Mouse (Mus musculus) adrenal gland, postnatal 10 days (tissue): ENCODE measurements at regions not wholly inside any gene's neighbourhood (a gene's known extent, or its start where the extent isn't known, plus 50 kb on each side); places are given as distances from the start of the nearest gene placed in this dataset.

ENCODE experiments used
- DNase-seq: peaks from one replicate; pipeline ENCODE4 v3.0.0; 2021; ENCODE audit warnings: mixed read lengths

GRCm38 (mm10) chr5:119143411-119143810 lies 527.1 kb upstream of the Tbx3 start:
- DNase-seq: no peak

DNA sequence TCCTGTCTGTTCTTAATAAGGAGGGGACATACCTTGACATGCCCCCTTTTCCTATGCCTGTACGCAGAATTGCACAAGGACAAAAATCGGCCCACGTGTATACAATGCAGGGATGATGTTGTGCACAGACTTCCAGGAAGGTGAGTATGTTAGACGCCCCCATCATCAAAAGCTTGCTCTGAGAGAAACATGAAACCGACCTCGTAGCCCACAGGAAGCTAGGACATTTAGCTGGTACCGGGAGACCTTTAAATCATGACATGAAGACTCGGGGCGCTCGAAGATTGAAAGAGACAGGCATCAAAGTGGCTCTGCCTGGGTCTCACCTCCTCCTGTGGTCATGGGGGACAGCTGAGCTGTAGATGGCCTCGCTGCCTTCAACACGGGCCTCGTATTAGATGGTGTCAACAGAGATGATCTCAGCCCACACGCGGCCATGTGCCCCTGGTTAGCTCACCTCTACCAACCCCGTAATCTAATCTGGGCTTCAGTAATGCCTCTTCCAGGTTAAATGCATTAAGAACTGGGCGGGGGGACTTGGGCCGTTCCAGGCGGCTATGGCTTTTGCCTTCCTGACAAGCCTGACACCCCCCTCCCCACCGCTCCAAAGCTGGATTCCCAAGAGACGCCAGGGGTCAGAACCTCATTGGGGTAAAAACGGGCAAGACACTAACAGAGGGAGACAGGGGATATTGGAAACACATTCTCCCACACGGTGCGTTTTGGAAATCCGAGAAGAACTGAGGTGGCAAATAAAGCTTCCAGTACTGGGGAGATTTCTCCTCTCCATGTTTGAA lies 520.9 kb upstream of the Tbx3 start:
- DNase-seq: no peak

DNA sequence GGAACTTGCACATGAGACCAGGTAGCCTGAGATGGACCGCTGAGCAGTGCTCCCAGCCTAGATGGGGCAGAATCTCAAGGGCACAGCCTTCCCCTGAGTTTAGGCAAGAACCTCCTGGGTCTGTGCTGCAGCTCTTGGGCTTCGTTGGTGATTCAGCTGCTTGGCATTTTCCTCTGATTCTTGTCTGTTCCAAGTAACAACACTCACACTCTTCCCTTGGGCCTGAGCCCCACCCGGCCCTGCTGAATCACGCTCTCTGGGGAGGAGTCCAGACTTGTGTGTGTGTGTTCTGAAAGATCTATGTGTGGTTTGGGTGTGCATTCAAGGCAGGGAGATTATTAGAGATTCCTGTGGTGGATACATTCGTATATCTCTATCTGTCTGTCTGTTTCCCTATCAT lies 517.4 kb upstream of the Tbx3 start:
- DNase-seq: no peak

- no peak for DNase-seq
Observed at GRCm38 (mm10) chr5:119156638-119157037, 513.8 kb upstream of the Tbx3 start.

DNA sequence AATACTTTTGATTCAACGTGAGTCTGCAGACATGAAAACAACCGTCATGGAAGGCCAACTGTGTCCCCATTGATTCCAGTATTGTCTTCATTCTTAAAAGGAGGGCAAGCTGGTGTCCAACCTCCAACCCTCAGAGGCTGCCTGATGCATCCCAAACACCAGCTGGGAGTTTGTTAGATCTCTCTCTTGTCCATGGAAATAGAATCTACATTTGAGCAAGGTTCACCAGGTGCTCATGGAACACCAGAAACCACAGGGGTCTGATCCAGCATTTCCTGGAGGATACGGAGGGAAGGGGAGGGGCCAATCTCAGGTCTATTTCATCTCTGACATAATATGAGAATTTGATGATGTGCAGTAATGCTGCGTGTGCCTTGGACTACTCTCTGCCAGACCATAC lies 512.3 kb upstream of the Tbx3 start:
- DNase-seq: no peak

GRCm38 (mm10) chr5:119162132-119162675 lies 508.3 kb upstream of the Tbx3 start:
- no peak for DNase-seq

DNA sequence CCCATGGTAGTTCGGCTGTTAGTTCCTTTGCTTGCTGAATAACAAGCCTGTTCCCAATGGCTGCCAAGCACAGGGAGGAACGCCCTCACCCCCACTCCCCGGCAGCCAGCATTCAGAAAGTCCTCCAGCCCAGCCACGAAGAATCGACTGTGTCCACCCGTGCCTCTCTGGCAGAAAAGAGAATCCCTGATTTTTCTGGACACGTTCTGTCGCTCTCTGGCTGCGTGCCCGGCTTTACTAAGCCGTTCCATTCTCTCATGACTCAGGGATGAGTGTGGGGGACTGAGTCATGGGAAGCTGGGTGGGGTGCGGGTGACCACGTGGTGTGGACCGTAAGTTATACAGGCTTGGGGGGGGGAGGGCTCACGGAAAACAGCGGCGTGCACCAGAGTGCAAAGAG lies 502.8 kb upstream of the Tbx3 start:
- DNase-seq: peak; percentile 92

GRCm38 (mm10) chr5:119169274-119169673 lies 501.2 kb upstream of the Tbx3 start:
- no peak for DNase-seq

DNA sequence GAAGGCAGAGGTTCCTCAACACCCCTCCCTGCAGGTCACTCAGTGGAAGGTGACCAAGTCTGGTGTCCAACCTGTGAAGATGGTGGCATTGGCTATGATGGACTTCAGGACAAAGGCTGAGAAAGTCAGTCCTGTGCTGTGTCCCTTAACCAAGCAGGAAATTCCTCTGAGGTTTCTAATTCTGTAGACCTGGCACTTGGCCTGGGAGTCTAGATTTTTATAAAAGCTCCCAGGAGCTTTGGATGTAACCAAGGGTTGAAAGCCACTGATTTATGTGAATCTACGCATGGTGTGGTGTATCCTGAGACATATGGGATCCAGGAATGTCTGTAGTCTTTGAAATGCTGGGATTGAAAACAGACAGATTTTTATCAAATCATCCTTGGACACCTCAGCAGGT lies 498.8 kb upstream of the Tbx3 start:
- DNase-seq: peak; percentile 21

- DNase-seq: no peak
Observed at GRCm38 (mm10) chr5:119178805-119179204, 491.7 kb upstream of the Tbx3 start.

- no peak for DNase-seq
Observed at GRCm38 (mm10) chr5:119183545-119184047, 486.9 kb upstream of the Tbx3 start.

DNA sequence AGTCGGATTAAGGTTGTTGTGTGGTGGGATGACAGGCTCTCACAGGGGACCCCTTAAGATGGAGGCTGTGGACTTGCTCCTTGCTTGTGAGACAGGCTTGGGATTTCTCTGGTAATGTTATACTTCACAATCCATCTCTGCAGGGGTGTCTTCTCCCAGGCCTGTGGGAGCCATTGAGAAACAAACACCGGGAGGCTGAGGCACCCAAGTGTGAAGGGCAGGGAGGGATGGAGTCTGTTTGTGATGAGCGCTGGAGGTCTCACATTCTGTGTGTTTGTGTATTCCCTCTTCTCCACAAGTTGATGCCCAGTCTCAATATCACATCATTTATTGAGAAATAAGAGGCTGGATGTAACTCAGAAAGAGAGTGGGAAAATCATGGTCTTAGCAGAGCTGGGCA lies 483.9 kb upstream of the Tbx3 start:
- DNase-seq: no peak

DNA sequence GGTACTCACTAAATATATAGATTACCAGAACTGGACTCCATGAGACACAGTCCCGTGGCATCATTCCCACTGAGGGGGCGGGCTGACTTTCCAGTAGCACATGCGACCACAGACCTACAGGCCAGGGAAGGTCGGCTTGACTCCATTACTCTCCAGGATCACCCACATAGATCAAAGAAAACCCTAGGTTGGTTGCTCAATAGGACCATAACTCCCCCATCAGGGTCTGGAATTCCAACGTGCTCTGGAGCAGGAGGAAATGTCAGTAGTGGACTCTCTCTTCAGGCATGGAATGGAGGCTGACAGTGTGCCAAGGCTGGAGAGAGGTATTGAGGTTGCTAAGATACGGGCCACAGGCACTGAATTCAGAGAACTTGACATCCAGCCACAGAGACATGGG lies 482.0 kb upstream of the Tbx3 start:
- DNase-seq: no peak

DNA sequence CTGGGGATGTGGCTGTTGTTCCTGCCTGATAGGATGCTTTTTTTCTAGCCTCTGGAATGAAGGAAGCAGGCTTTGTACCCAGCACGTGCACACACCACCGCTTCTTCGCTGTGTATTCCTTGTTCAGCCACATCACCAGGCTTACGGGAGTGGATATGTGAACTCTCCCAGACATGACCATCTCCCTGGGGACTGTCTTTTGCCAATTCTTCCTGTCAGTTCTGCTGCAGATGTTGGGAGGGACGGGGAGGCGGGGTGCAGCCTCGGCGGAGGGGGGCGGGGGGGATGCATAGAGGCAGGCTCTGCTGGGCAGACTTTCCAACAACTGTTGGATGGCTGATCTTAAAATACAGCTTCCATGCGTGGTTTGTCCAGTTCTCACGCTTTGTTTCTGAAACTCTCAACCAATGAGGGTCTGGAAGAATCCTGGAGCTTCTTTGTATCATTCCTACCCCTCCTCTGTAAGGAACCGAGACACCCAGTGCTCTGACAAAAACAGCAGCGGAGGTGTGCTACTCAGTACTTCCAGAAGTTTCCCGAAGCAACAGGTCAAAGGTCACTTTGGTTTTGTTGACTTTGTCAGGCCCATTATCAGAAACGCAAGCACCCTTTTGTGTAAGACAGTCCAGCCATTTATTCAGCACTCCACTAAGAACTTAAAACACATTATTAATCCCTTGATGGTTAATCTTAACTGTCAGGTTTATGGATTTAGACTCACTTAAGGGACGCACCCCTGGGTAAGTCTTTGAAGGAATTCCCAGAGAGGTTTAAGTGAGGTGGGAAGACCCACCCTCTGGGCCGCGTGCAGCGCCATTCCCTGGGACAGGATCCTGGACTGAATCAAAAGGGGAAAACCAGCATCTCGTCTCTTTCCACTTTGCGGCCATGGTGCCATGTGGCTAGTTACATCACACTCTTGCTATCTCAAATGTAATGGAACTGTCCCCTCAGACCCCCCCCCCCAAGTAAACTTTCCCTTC lies 476.5 kb upstream of the Tbx3 start:
- no peak for DNase-seq

DNA sequence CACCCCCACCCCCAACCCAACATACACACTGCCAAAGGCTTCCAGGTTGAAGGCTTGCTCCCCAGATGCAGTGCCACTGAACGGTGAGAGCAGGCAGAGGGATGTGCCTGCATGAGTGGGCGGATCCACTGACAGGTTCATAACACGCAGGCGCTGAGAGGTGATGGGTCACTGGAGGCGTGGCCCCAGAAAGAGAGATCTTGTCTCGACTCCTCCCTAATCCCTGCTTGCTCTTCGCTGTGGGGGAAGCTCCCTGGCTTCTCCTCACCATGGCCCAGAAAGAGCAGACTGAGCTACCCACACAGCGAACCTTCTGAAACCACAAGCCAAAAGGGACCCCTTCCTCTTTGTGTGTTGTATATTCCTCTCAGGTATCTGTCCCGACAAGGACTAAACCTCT lies 470.6 kb upstream of the Tbx3 start:
- DNase-seq: no peak

DNA sequence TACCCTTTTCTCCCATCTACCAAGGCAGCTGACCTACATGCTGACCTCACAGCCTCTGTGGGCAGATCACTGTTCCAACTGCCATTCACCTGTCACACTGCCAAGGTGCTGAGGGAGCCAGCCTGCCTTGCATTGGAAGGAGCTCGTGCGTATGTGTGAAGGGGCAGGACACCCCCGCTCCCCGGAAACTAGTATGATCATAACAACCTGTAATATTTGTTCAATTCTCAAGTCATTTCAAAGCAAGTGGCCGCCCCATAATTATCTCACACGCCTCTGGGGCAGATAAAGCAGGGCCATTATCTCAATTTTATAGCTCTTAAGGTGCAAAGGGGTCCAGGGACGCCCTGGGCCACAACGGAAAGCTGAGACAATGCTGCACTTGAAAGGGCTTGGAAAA lies 469.2 kb upstream of the Tbx3 start:
- DNase-seq: peak; percentile 51

- peak; percentile 65 for DNase-seq
Observed at GRCm38 (mm10) chr5:119204736-119205135, 465.7 kb upstream of the Tbx3 start.

- DNase-seq: no peak
Observed at GRCm38 (mm10) chr5:119208077-119208476, 462.4 kb upstream of the Tbx3 start.

DNA sequence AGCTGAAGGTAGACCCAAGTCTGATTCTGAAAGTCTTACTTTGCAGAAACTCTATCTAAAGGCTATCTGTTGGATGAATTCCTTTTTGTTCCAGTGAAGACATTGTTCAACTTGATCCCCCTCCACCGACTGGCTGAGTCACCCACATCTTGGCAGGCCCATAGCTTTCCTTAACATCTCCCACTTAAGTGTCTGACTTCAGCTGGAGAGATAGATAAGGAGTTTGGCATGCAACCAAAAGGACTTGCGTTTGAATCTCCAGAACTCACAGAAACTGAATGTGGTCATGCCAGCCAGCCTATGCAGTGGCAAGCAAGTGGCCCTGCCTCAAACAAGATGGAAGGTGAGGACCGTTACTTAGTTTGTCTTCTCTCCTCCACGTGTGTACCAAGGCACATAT lies 457.3 kb upstream of the Tbx3 start:
- no peak for DNase-seq

DNA sequence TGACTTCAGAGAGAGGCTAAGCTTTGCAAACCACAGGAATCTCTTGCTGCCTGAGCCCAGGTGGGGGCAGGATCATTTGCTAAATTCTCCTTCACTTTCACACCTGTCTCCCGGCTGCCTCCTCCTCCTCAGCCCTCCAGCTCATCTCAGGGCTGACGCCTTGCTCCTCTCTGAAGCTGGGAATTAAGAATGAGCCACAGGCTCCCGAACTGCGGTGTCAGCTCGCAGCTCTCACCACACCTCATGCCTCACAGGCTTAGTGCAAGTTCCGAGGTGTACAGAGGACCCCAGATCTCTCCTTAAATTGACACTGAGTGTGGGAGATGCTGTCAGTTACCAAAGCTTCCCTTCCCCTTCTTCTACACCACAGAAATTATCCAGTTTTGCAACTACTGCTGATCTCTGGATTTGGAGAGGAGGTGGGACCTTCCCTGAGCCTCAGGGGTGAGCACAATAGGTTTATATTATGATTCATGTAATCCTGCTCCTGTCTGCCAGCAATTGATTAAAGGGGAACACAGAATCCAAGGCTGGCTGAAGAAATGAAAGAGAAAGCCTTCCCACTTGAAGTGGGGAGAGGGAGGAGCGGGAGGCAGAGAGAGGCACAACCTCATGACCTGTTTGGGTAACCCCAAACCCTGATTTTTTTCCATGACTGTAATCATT lies 456.6 kb upstream of the Tbx3 start:
- no peak for DNase-seq

- DNase-seq: no peak
Observed at GRCm38 (mm10) chr5:119214937-119215336, 455.5 kb upstream of the Tbx3 start.

DNA sequence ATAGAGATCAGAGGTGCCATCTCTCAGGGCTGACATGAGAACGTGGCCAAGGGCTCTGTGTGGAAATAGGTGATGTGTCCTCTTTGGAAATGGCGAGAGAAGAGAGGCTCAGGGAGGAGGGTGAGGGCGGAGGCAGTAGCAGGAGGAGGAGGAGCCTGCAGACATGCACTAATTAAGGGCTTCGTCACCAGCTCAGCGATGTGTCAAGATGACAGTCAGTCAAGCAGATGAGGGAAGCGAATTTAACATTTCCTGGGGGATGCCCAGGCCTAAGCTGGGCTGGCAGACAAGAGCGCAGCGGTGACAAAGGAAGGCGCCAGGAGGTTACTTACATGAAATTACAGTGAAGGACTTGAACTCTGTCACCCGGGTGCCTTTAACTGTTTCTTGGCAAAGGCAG lies 455.1 kb upstream of the Tbx3 start:
- DNase-seq: no peak
